Mouse (Mus musculus) mature B cell (primary cell): ENCODE results near the gene Naa16.

Experiments
- in situ Hi-C: fragments of 300-500 bp; cut with MboI; formaldehyde crosslinking; loops from 2 replicates; pipeline ENCODE4 v1.14.3; 2019

Naa16 gene

GRCm38 (mm10) chr14:79330944-79331561 lies 59.5 kb downstream of the Naa16 start:
- in situ Hi-C loops: no loop called here

- in situ Hi-C loops: no loop called here
Measured at GRCm38 (mm10) chr14:79327033-79327432, 63.5 kb downstream of the Naa16 start.

GRCm38 (mm10) chr14:79324112-79324840 lies 66.3 kb downstream of the Naa16 start:
- in situ Hi-C loops: loop anchor here (25.0 kb wide), 1 partner anchor 187 kb away; no protein-coding TSS in a partner anchor

GRCm38 (mm10) chr14:79321881-79322280 lies 68.7 kb downstream of the Naa16 start:
- in situ Hi-C loops: loop anchor here (25.0 kb wide), 1 partner anchor 185 kb away; no protein-coding TSS in a partner anchor

GRCm38 (mm10) chr14:79321152-79321551 lies 69.4 kb downstream of the Naa16 start:
- in situ Hi-C loops: loop anchor here (25.0 kb wide), 1 partner anchor 184 kb away; no protein-coding TSS in a partner anchor

- in situ Hi-C loops: loop anchor here (25.0 kb wide), 1 partner anchor 180 kb away; no protein-coding TSS in a partner anchor
Measured at GRCm38 (mm10) chr14:79317602-79318001, 73.0 kb downstream of the Naa16 start.

GRCm38 (mm10) chr14:79315877-79316276 lies 74.7 kb downstream of the Naa16 start:
- in situ Hi-C loops: loop anchor here (25.0 kb wide), 1 partner anchor 179 kb away; no protein-coding TSS in a partner anchor

GRCm38 (mm10) chr14:79314245-79315010 lies 76.2 kb downstream of the Naa16 start:
- in situ Hi-C loops: loop anchor here (25.0 kb wide), 1 partner anchor 177 kb away; no protein-coding TSS in a partner anchor

GRCm38 (mm10) chr14:79313439-79314175 lies 77.0 kb downstream of the Naa16 start:
- in situ Hi-C loops: loop anchor here (25.0 kb wide), 1 partner anchor 176 kb away; no protein-coding TSS in a partner anchor

GRCm38 (mm10) chr14:79312719-79313118 lies 77.9 kb downstream of the Naa16 start:
- in situ Hi-C loops: loop anchor here (25.0 kb wide), 1 partner anchor 175 kb away; no protein-coding TSS in a partner anchor

GRCm38 (mm10) chr14:79311918-79312454 lies 78.6 kb downstream of the Naa16 start:
- in situ Hi-C loops: loop anchor here (25.0 kb wide), 1 partner anchor 175 kb away; no protein-coding TSS in a partner anchor

- in situ Hi-C loops: loop anchor here (25.0 kb wide), 1 partner anchor 172 kb away; no protein-coding TSS in a partner anchor
Measured at GRCm38 (mm10) chr14:79309115-79309514, 81.5 kb downstream of the Naa16 start.

GRCm38 (mm10) chr14:79308364-79308763 lies 82.2 kb downstream of the Naa16 start:
- in situ Hi-C loops: loop anchor here (25.0 kb wide), 1 partner anchor 171 kb away; no protein-coding TSS in a partner anchor

- in situ Hi-C loops: loop anchor here (25.0 kb wide), 1 partner anchor 171 kb away; no protein-coding TSS in a partner anchor
Measured at GRCm38 (mm10) chr14:79307908-79308307, 82.7 kb downstream of the Naa16 start.

GRCm38 (mm10) chr14:79307138-79307537 lies 83.4 kb downstream of the Naa16 start:
- in situ Hi-C loops: loop anchor here (25.0 kb wide), 1 partner anchor 170 kb away; no protein-coding TSS in a partner anchor

GRCm38 (mm10) chr14:79304873-79305464 lies 85.6 kb downstream of the Naa16 start:
- in situ Hi-C loops: loop anchor here (25.0 kb wide), 1 partner anchor 168 kb away; no protein-coding TSS in a partner anchor

GRCm38 (mm10) chr14:79303150-79303549 lies 87.4 kb downstream of the Naa16 start:
- in situ Hi-C loops: loop anchor here (25.0 kb wide), 1 partner anchor 166 kb away; no protein-coding TSS in a partner anchor

- in situ Hi-C loops: loop anchor here (25.0 kb wide), 1 partner anchor 164 kb away; no protein-coding TSS in a partner anchor
Measured at GRCm38 (mm10) chr14:79301466-79301875, 89.1 kb downstream of the Naa16 start, which contains the start of gene Rgcc. Rgcc (minus strand) TSS chr14:79301645.

- in situ Hi-C loops: loop anchor here (25.0 kb wide), 1 partner anchor 163 kb away; no protein-coding TSS in a partner anchor
Measured at GRCm38 (mm10) chr14:79300641-79301350, 89.8 kb downstream of the Naa16 start.
